Mouse (Mus musculus): ENCODE results near the gene C330021F23Rik. TPM values are rescaled to one million over a fixed set of nuclear protein-coding genes. Genes with fewer than 3 reads are reported as not detected.
A peak's percentile ranks its signal among the peaks of the same experiment; 100 is the strongest.

C330021F23Rik gene
- under 1 TPM in 1 of 2 experiments, not detected in 1; 0.39 TPM for total RNA-seq (2021)
- polyA plus RNA-seq (2012; rRNA removed) = 0.50 TPM in 1 of 2 replicates, not detected in the other
- long read RNA-seq = 0 reads

DNA sequence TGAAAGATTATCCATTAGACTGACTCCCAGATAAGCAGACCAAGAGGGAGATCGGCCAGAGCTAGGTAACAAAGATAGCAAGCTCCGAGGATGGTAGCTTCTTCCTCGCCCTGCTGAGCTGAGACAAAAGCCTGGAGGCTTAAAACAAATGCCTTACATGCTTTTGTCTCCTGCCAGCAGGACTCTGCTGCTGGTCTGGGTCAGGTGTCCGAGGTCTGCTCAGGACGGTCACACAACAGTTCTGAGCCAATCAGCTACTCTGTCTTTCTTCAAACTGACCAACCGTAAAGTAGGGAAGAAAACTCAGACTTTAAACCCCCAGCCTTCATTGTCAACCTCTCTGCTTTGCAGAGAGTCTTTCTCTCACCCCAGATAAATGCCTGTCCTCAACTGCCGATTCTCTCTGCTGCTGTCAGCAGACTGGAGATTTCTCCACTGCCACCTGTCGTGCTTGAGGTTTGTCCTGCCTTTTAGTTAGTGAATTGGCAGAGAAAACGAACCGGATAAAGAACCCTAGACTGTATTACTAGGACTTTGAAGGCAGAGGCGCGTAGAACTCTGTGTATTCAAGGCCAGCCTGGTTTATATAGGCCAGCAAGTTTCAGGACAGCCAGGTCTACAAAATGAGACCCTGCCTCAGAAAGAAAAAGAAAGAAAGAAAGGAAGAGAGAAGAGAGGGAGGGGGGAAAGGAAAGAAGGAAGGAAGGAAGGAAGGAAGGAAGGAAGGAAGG lies at the start of gene C330021F23Rik:
Gene C330021F23Rik (plus strand): TSS at position 350 of the 731 bp plus-strand sequence.
- no peak within 1 kb of the TSS for H3K27ac ChIP-seq
- no peak for DNase-seq
- H3K27me3 ChIP-seq (ENCODE audit: control insufficient read depth, insufficient read depth, low read length) = peaks cover 3% of the 10 kb centered on the region; the same call in 1 of the 2 replicates
- TF ChIP-seq POLR2A (IDR thresholded peaks at IDR 0.05; ENCODE audit: insufficient read depth, low read depth, low read length) (no peak), CTCF (IDR thresholded peaks at IDR 0.05) (no peak), EP300 (IDR thresholded peaks at IDR 0.05; ENCODE audit: insufficient read depth, low read depth, low read length) (no peak)
- H3K4me1 ChIP-seq (ENCODE audit: control insufficient read depth, insufficient read depth, low read length) = no peaks in the 10 kb centered on the region
- H3K4me3 ChIP-seq = no peak within 1 kb of the TSS
- H3K79me2 ChIP-seq (replicated peaks; ENCODE audit: control insufficient read depth, insufficient read depth, low read length) = no peaks in the 10 kb centered on the region
- H3K36me3 ChIP-seq (ENCODE audit: control insufficient read depth, insufficient read depth, low read length) = no peaks in the 10 kb centered on the region
- 9% methylated on average over 12 of the region's 12 CpGs for WGBS
- intact Hi-C loops (cut with DNase I) = no loop called here
- H3K9ac ChIP-seq (ENCODE audit: low read depth, low read length) = no peak within 1 kb of the TSS

DNA sequence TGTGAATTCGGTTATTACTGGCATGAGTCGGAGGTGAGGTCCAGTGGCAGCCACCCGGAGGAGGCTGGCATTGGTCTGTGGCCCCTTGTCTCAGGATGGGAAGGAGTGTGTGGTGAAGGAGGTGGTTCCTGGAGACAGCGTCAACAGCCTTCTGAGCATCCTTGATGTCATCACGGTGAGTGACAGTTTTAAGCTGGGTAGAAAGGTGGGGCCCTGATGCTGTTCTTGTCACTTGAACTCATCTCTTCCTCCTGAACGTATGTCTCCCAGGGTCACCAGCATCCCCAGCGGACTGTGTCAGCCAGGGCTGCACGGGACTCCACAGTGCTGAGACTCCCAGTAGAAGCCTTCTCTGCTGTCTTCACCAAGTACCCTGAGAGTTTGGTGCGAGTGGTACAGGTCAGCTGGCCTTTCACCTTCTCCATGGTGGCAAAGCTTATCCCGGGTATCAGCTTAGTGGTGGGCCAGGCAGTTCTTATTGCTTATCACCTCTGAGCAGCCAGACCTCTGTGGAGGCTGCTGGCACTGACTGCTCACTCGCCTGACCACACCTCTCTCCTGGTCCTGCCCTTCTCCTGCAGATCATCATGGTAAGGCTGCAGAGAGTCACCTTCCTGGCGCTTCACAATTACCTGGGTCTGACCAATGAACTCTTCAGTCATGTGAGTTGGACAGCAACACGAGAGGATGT lies 45.6 kb upstream of the C330021F23Rik start:
- 86% methylated on average over 13 of the region's 13 CpGs for WGBS

DNA sequence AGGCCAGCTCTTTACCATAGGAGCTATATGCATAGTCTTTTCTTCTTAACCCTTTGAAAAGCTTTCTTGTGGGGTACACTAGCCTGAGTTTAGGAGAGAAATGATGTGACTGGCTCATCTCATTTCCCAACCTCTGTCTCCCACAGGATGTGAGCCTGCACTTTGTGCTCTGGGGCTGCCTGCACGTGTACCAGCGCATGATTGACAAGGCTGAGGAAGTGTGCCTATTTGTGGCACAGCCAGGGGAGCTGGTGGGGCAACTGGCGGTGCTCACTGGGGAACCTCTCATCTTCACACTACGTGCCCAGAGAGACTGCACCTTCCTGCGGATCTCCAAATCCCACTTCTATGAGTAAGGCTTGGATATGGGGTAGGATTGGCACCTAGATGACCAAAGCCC lies 37.0 kb upstream of the C330021F23Rik start:
- H3K27ac ChIP-seq = no peak overlapping the region
- no peaks in the 10 kb centered on the region for H3K79me2 ChIP-seq (replicated peaks; ENCODE audit: control insufficient read depth, insufficient read depth, low read length)
- no peak overlapping the region for H3K4me3 ChIP-seq
- no peaks in the 10 kb centered on the region for H3K27me3 ChIP-seq (ENCODE audit: control insufficient read depth, insufficient read depth, low read length)
- H3K9ac ChIP-seq (ENCODE audit: low read depth, low read length) = no peak overlapping the region
- no peaks in the 10 kb centered on the region for H3K36me3 ChIP-seq (ENCODE audit: control insufficient read depth, insufficient read depth, low read length)
- intact Hi-C loops (cut with DNase I) = no loop called here
- TF ChIP-seq POLR2A (IDR thresholded peaks at IDR 0.05; ENCODE audit: insufficient read depth, low read depth, low read length) (no peak), EP300 (IDR thresholded peaks at IDR 0.05; ENCODE audit: insufficient read depth, low read depth, low read length) (no peak)
- 81% methylated on average over 5 of the region's 5 CpGs for WGBS
- no peaks in the 10 kb centered on the region for H3K4me1 ChIP-seq (ENCODE audit: control insufficient read depth, insufficient read depth, low read length)
- peak in 1 of 2 experiments; percentile 10 for DNase-seq

More for the DNA sequence above, 45.6 kb upstream of the C330021F23Rik start:
- Histone ChIP-seq H3K4me3 (no peak overlapping the region), H3K36me3 (ENCODE audit: control insufficient read depth, insufficient read depth, low read length) (no peaks in the 10 kb centered on the region; the same call in 1 of the 2 replicates), H3K27ac (no peak overlapping the region), H3K9ac (ENCODE audit: low read depth, low read length) (no peak overlapping the region), H3K4me1 (ENCODE audit: control insufficient read depth, insufficient read depth, low read length) (no peaks in the 10 kb centered on the region), H3K27me3 (ENCODE audit: control insufficient read depth, insufficient read depth, low read length) (no peaks in the 10 kb centered on the region), H3K79me2 (replicated peaks; ENCODE audit: control insufficient read depth, insufficient read depth, low read length) (no peaks in the 10 kb centered on the region)
- DNase-seq = no peak
- intact Hi-C loops (cut with DNase I) = no loop called here
- TF ChIP-seq EP300 (IDR thresholded peaks at IDR 0.05; ENCODE audit: insufficient read depth, low read depth, low read length) (no peak), CTCF (IDR thresholded peaks at IDR 0.05) (no peak), POLR2A (IDR thresholded peaks at IDR 0.05; ENCODE audit: insufficient read depth, low read depth, low read length) (no peak)

GRCm38 (mm10) chr8:3531936-3532335 lies 35.9 kb upstream of the C330021F23Rik start:
- no peak for DNase-seq
- intact Hi-C loops (cut with DNase I) = no loop called here
- 95% methylated on average over 18 of the region's 18 CpGs for WGBS

GRCm38 (mm10) chr8:3536053-3536841 lies 31.5 kb upstream of the C330021F23Rik start:
- WGBS = 59% methylated on average over 15 of the region's 15 CpGs
- Histone ChIP-seq H3K4me1 (ENCODE audit: control insufficient read depth, insufficient read depth, low read length) (no peaks in the 10 kb centered on the region), H3K36me3 (ENCODE audit: control insufficient read depth, insufficient read depth, low read length) (no peaks in the 10 kb centered on the region), H3K4me3 (no peak overlapping the region), H3K79me2 (replicated peaks; ENCODE audit: control insufficient read depth, insufficient read depth, low read length) (no peaks in the 10 kb centered on the region), H3K27ac (no peak overlapping the region), H3K27me3 (ENCODE audit: control insufficient read depth, insufficient read depth, low read length) (no peaks in the 10 kb centered on the region), H3K9ac (ENCODE audit: low read depth, low read length) (no peak overlapping the region)
- peak in 1 of 2 experiments; percentile 18 for DNase-seq
- intact Hi-C loops (cut with DNase I) = no loop called here
- TF ChIP-seq CTCF (IDR thresholded peaks at IDR 0.05) (no peak), EP300 (IDR thresholded peaks at IDR 0.05; ENCODE audit: insufficient read depth, low read depth, low read length) (no peak), POLR2A (IDR thresholded peaks at IDR 0.05; ENCODE audit: insufficient read depth, low read depth, low read length) (no peak)

More at GRCm38 (mm10) chr8:3531936-3532335, 35.9 kb upstream of the C330021F23Rik start:
- Histone ChIP-seq H3K27me3 (ENCODE audit: control insufficient read depth, insufficient read depth, low read length) (no peaks in the 10 kb centered on the region), H3K36me3 (ENCODE audit: control insufficient read depth, insufficient read depth, low read length) (no peaks in the 10 kb centered on the region), H3K4me1 (ENCODE audit: control insufficient read depth, insufficient read depth, low read length) (no peaks in the 10 kb centered on the region), H3K4me3 (no peak overlapping the region), H3K79me2 (replicated peaks; ENCODE audit: control insufficient read depth, insufficient read depth, low read length) (no peaks in the 10 kb centered on the region), H3K27ac (no peak overlapping the region), H3K9ac (ENCODE audit: low read depth, low read length) (no peak overlapping the region)
- TF ChIP-seq POLR2A (IDR thresholded peaks at IDR 0.05; ENCODE audit: insufficient read depth, low read depth, low read length) (no peak), EP300 (IDR thresholded peaks at IDR 0.05; ENCODE audit: insufficient read depth, low read depth, low read length) (no peak), CTCF (IDR thresholded peaks at IDR 0.05) (no peak)
